Mouse (Mus musculus) liver, adult 2 months (tissue): ENCODE data around the gene Inpp4b.

Experiments used
- CTCF ChIP-seq: fragments of 200-500 bp; IDR thresholded peaks from 2 replicates; pipeline ENCODE4 v1.5.1; 2011; ENCODE audit warnings: low read depth, low read length, control low read depth
- POLR2A ChIP-seq: fragments of 200-500 bp; IDR thresholded peaks from 2 replicates; pipeline ENCODE4 v1.6.1; 2011; ENCODE audit warnings: low read length, control low read depth; ENCODE audit not compliant: insufficient read depth; ENCODE audit errors: extremely low read depth

- no peak for TF ChIP-seq CTCF
- TF ChIP-seq POLR2A: no peak
Observed at GRCm38 (mm10) chr8:82054030-82054429, 711.7 kb downstream of the Inpp4b start.
